In genomic region chr4:33923761-33924233, GRCm38 (mm10) we compare ENCODE assay signal across 8 mouse cellular contexts. TPM values are rescaled to one million over a fixed set of nuclear protein-coding genes. Genes with fewer than 3 reads are reported as not detected.
DNase-seq lines count a peak whose midpoint lies in the region; ATAC-seq and TF ChIP-seq lines count a peak whose summit lies in the region.

No protein-coding gene starts in this region.

- WGBS in lung, embryonic 14.5 days = 1% methylated on average over 47 of the region's 55 CpGs
- under 1% methylated on average over 48 of the region's 55 CpGs for WGBS in forebrain, embryonic 16.5 days
- under 1% methylated on average over 51 of the region's 55 CpGs for WGBS in limb, embryonic 10.5 days
- under 1% methylated on average over 39 of the region's 55 CpGs for WGBS in neural tube, embryonic 13.5 days

- no peak overlapping the region for H3K27ac ChIP-seq in lung, embryonic 14.5 days (ENCODE audit: low read depth)
- H3K27ac ChIP-seq in forebrain, embryonic 16.5 days (ENCODE audit: low read length) = peak overlapping the region; percentile 97
- peak overlapping the region; percentile 96 for H3K27ac ChIP-seq in limb, embryonic 10.5 days
- peak overlapping the region; percentile 96 for H3K27ac ChIP-seq in neural tube, embryonic 13.5 days (replicated peaks)

- no peaks in the 10 kb centered on the region for H3K36me3 ChIP-seq in lung, embryonic 14.5 days (ENCODE audit: insufficient read depth)
- H3K36me3 ChIP-seq in forebrain, embryonic 16.5 days (ENCODE audit: control insufficient read depth, insufficient read depth) = no peaks in the 10 kb centered on the region
- H3K36me3 ChIP-seq in limb, embryonic 10.5 days = no peaks in the 10 kb centered on the region
- H3K36me3 ChIP-seq in neural tube, embryonic 13.5 days = no peaks in the 10 kb centered on the region

- no peaks in the 10 kb centered on the region for H3K4me1 ChIP-seq in lung, embryonic 14.5 days (ENCODE audit: insufficient read depth)
- peaks cover 10% of the 10 kb centered on the region; the same call in 1 of the 2 replicates for H3K4me1 ChIP-seq in forebrain, embryonic 16.5 days (replicated peaks; ENCODE audit: control insufficient read depth, insufficient read depth, low read length)
- H3K4me1 ChIP-seq in limb, embryonic 10.5 days = peaks cover 22% of the 10 kb centered on the region
- H3K4me1 ChIP-seq in neural tube, embryonic 13.5 days (replicated peaks) = peaks cover 18% of the 10 kb centered on the region

- no peak for TF ChIP-seq CTCF in lung, embryonic 14.5 days (IDR thresholded peaks at IDR 0.05; ENCODE audit: low read depth)

- peak overlapping the region; percentile 55 for H3K4me3 ChIP-seq in lung, embryonic 14.5 days (ENCODE audit: low read depth, low read length)
- peak overlapping the region; percentile 84 for H3K4me3 ChIP-seq in forebrain, embryonic 16.5 days (replicated peaks; ENCODE audit: low read length)
- H3K4me3 ChIP-seq in limb, embryonic 10.5 days = peak overlapping the region; percentile 75
- H3K4me3 ChIP-seq in neural tube, embryonic 13.5 days = peak overlapping the region; percentile 71

- peak; percentile 70 for DNase-seq in cerebellum, adult 11 months
- no peak for DNase-seq in cerebellum, adult 8-10 months
- DNase-seq in lung, embryonic 14.5 days = peak; percentile 36
- no peak for DNase-seq in lung, postnatal 36 days
- DNase-seq in limb, embryonic 10.5 days (ENCODE audit: low spot score) = peak; percentile 80
- no peak for DNase-seq in spleen, postnatal 14 days (ENCODE audit: low spot score in 2 of 2)

- peak overlapping the region; percentile 92 for H3K4me2 ChIP-seq in lung, embryonic 14.5 days
- H3K4me2 ChIP-seq in forebrain, embryonic 16.5 days (ENCODE audit: low read length) = peak overlapping the region; percentile 68
- H3K4me2 ChIP-seq in neural tube, embryonic 13.5 days = peak overlapping the region; percentile 83

- peaks cover 34% of the 10 kb centered on the region for H3K27me3 ChIP-seq in lung, embryonic 14.5 days (ENCODE audit: insufficient read depth, low read length)
- H3K27me3 ChIP-seq in forebrain, embryonic 16.5 days (replicated peaks; ENCODE audit: control insufficient read depth, insufficient read depth, low read length) = no peaks in the 10 kb centered on the region; the same call in 1 of the 2 replicates
- H3K27me3 ChIP-seq in limb, embryonic 10.5 days (ENCODE audit: low read depth, poor library complexity, severe bottlenecking) = peaks cover 47% of the 10 kb centered on the region
- peaks cover 34% of the 10 kb centered on the region for H3K27me3 ChIP-seq in neural tube, embryonic 13.5 days

- no peaks in the 10 kb centered on the region for H3K9me3 ChIP-seq in lung, embryonic 14.5 days (ENCODE audit: low read depth, low read length)
- no peaks in the 10 kb centered on the region for H3K9me3 ChIP-seq in forebrain, embryonic 16.5 days (ENCODE audit: control insufficient read depth, low read length)
- no peaks in the 10 kb centered on the region for H3K9me3 ChIP-seq in limb, embryonic 10.5 days (replicated peaks)
- H3K9me3 ChIP-seq in neural tube, embryonic 13.5 days = no peaks in the 10 kb centered on the region

- peak overlapping the region; percentile 62 for H3K9ac ChIP-seq in lung, embryonic 14.5 days
- peak overlapping the region; percentile 98 for H3K9ac ChIP-seq in forebrain, embryonic 16.5 days (replicated peaks; ENCODE audit: low read depth, low read length)
- H3K9ac ChIP-seq in neural tube, embryonic 13.5 days = peak overlapping the region; percentile 84

- ATAC-seq in lung, embryonic 14.5 days (ENCODE audit: insufficient read depth) = no peak; the same call in 1 of the 2 replicates
- ATAC-seq in forebrain, embryonic 16.5 days = peak; percentile 53
- ATAC-seq in neural tube, embryonic 13.5 days (ENCODE audit: low read depth) = peak; percentile 74

RNA-seq across cellular contexts. Expression of gene Cnr1, which starts 0.6 kb away (rescaled TPM):
- 0.71 and 0.89 TPM in 2 replicates for polyA plus RNA-seq in lung, embryonic 14.5 days (2014; fragmentation: Nextera tagmentation; extraction: Ambion mirVana)
- 86.8 and 103 TPM in 2 replicates for polyA plus RNA-seq in forebrain, embryonic 16.5 days (2015; fragmentation: Nextera tagmentation; extraction: Ambion mirVana)
- 2.2 and 2.8 TPM in 2 replicates for polyA plus RNA-seq in limb, embryonic 10.5 days (2016; fragmentation: Nextera tagmentation; extraction: Ambion mirVana)
- polyA plus RNA-seq in neural tube, embryonic 13.5 days (2015; fragmentation: Nextera tagmentation; extraction: Ambion mirVana) = 42.9 and 44.3 TPM in 2 replicates

Comparison
In these comparisons a context has a peak if more than half of its experiments do, and no peak if none do; other contexts are left out.
1. DNase-seq: peak in cerebellum, adult 11 months (single experiment), lung, embryonic 14.5 days (single experiment) and limb, embryonic 10.5 days (single experiment); none in cerebellum, adult 8-10 months (single experiment), lung, postnatal 36 days (single experiment) and spleen, postnatal 14 days (0 of 2).
2. RNA of gene Cnr1, which starts 0.6 kb away (polyA plus RNA-seq): 86.8 to 103 TPM in forebrain, embryonic 16.5 days and 42.9 to 44.3 TPM in neural tube, embryonic 13.5 days; 2.2 to 2.8 TPM in limb, embryonic 10.5 days and 0.71 to 0.89 TPM in lung, embryonic 14.5 days; every median in the first group is over 10 times any median in the second.
3. Peak in every context shown above with its lines, with median percentiles within 50 percentile points of each other: H3K4me2 ChIP-seq, H3K4me3 ChIP-seq and H3K9ac ChIP-seq.